Mouse (Mus musculus) stomach, postnatal 0 days (tissue): ENCODE data around the gene Ccdc97.

Experiments
- CTCF ChIP-seq: IDR thresholded peaks from 2 replicates; pipeline ENCODE4 v1.5.1; 2016; ENCODE audit warnings: antibody characterized with exemption, low read depth, mild to moderate bottlenecking, moderate library complexity
- EP300 ChIP-seq: optimal IDR thresholded peaks from 2 replicates; pipeline ENCODE3; 2016; ENCODE audit warnings: antibody characterized with exemption

- TF ChIP-seq CTCF (no peak), EP300 (no peak)
Measured at GRCm38 (mm10) chr7:25718788-25719417, at the start of gene Ccdc97.
